10 mouse cellular contexts compared by ENCODE assay signal in the genomic region with DNA sequence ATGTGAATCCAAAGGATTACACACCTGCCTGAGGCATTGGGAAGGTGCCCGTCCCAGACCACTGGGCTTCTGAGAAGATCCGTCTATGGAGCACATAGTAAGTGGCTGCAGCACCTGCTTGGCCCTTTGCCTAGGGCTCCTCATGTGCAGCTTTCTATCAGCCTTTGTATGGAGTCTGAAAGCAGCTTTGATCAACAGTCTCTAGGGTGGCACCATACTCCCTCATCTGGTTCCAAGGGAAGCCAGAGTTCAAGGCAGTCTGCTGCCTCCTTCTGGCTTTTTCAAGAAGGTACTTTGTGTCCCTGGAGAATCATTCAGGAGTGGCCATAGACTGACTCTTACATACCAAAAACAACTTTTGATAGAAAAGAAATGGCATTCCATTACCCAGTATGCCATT.
A peak's percentile ranks its signal among the peaks of the same experiment; 100 is the strongest.
DNase-seq lines count a peak whose midpoint lies in the region; ATAC-seq and TF ChIP-seq lines count a peak whose summit lies in the region.
"Had no signal": no experiment of that assay in that cellular context is flagged by ENCODE, and none has a peak within 500 bp of the region (broad histone marks: within the 10 kb centered on the region; RNA-seq: fewer than 3 reads in every experiment).

No protein-coding gene starts in this region.

- intact Hi-C loops in heart, postnatal 25 days (cut with DNase I), result no loop called here

- no peak overlapping the region for H3K9ac ChIP-seq in heart, postnatal 0 days (replicated peaks; ENCODE audit: low read depth, low read length)
- no peak overlapping the region for H3K9ac ChIP-seq in lung, postnatal 0 days (replicated peaks; ENCODE audit: low read depth)
- H3K9ac ChIP-seq: midbrain, embryonic 13.5 days had no signal

- H3K36me3 ChIP-seq in heart, postnatal 0 days (replicated peaks; ENCODE audit: control insufficient read depth, insufficient read depth, low read length), result no peaks in the 10 kb centered on the region
- H3K36me3 ChIP-seq in lung, postnatal 0 days (ENCODE audit: insufficient read depth, low read length), result no peaks in the 10 kb centered on the region
- H3K36me3 ChIP-seq in small intestine, adult 2 months (ENCODE audit: control insufficient read depth, insufficient read depth, low read length), result no peaks in the 10 kb centered on the region
- H3K36me3 ChIP-seq: midbrain, embryonic 13.5 days had no signal

- TF ChIP-seq EP300 in heart, postnatal 0 days (IDR thresholded peaks at IDR 0.05; ENCODE audit: low read depth), result no peak
- TF ChIP-seq EP300 in lung, postnatal 0 days (IDR thresholded peaks at IDR 0.05), result no peak

- peaks cover 18% of the 10 kb centered on the region for H3K4me1 ChIP-seq in heart, postnatal 0 days (ENCODE audit: control insufficient read depth, insufficient read depth)
- no peaks in the 10 kb centered on the region for H3K4me1 ChIP-seq in lung, postnatal 0 days (ENCODE audit: insufficient read depth, low read depth, low read length)
- H3K4me1 ChIP-seq in small intestine, adult 2 months (ENCODE audit: control insufficient read depth, insufficient read depth, insufficient read length, low read length), result no peaks in the 10 kb centered on the region

- H3K27ac ChIP-seq in heart, postnatal 0 days (ENCODE audit: low read depth), result no peak overlapping the region
- H3K27ac ChIP-seq in lung, postnatal 0 days (ENCODE audit: low read length), result no peak overlapping the region
- no peak overlapping the region for H3K27ac ChIP-seq in small intestine, adult 2 months (ENCODE audit: insufficient read depth, low read depth, low read length)
- H3K27ac ChIP-seq: midbrain, embryonic 13.5 days had no signal

- peak; percentile 37 for TF ChIP-seq CTCF in heart, postnatal 0 days (IDR thresholded peaks at IDR 0.05; ENCODE audit: low read depth)
- peak; percentile 42 for TF ChIP-seq CTCF in lung, postnatal 0 days (IDR thresholded peaks at IDR 0.05)
- peak; percentile 30; the same call in 1 of the 2 replicates for TF ChIP-seq CTCF in small intestine, adult 2 months (IDR thresholded peaks at IDR 0.05; ENCODE audit: extremely low read depth, insufficient read length, insufficient replicate concordance, low read depth, low read length)

- H3K4me2 ChIP-seq in heart, postnatal 0 days (ENCODE audit: low read depth, low read length), result no peak overlapping the region
- no peak overlapping the region for H3K4me2 ChIP-seq in lung, postnatal 0 days (replicated peaks; ENCODE audit: low read depth, low read length)
- H3K4me2 ChIP-seq: midbrain, embryonic 13.5 days had no signal

- H3K9me3 ChIP-seq in heart, postnatal 0 days (replicated peaks; ENCODE audit: control insufficient read depth, low read length), result no peaks in the 10 kb centered on the region
- no peaks in the 10 kb centered on the region for H3K9me3 ChIP-seq in lung, postnatal 0 days (ENCODE audit: low read length)
- H3K9me3 ChIP-seq: midbrain, embryonic 13.5 days had no signal

- no peak overlapping the region for H3K4me3 ChIP-seq in heart, postnatal 0 days (ENCODE audit: low read depth, low read length)
- no peak overlapping the region for H3K4me3 ChIP-seq in lung, postnatal 0 days (ENCODE audit: low read depth, low read length)
- no peak overlapping the region for H3K4me3 ChIP-seq in small intestine, adult 2 months (ENCODE audit: low read depth, low read length)
- H3K4me3 ChIP-seq: midbrain, embryonic 13.5 days had no signal

- ATAC-seq in heart, postnatal 0 days (ENCODE audit: insufficient read depth, low read depth), result no peak
- ATAC-seq in lung, postnatal 0 days, result no peak
- ATAC-seq in common myeloid progenitor, adult 5-6 weeks (replicated peaks; ENCODE audit: low read depth, poor library complexity, severe bottlenecking), result 0 out of 2 replicates have a peak, but pooled peaks have one; percentile 31
- ATAC-seq: midbrain, embryonic 13.5 days had no signal

- no peaks in the 10 kb centered on the region for H3K27me3 ChIP-seq in heart, postnatal 0 days (ENCODE audit: control insufficient read depth, insufficient read depth, low read length)
- no peaks in the 10 kb centered on the region for H3K27me3 ChIP-seq in lung, postnatal 0 days (replicated peaks; ENCODE audit: insufficient read depth, low read length)
- H3K27me3 ChIP-seq in small intestine, adult 2 months (ENCODE audit: control insufficient read depth, insufficient read depth, low read length), result no peaks in the 10 kb centered on the region
- H3K27me3 ChIP-seq: midbrain, embryonic 13.5 days had no signal

- DNase-seq in heart, postnatal 0 days (ENCODE audit: low spot score), result no peak
- no peak for DNase-seq in heart, postnatal 25 days (ENCODE audit: low spot score)
- no peak for DNase-seq in lung, postnatal 0 days (ENCODE audit: low spot score)
- DNase-seq in lung, postnatal 36 days, result no peak
- no peak for DNase-seq in urinary bladder, postnatal 36 days (ENCODE audit: low spot score in 2 of 2)
- DNase-seq: heart, postnatal 36 days; lung, postnatal 10 days had no signal

- TF ChIP-seq POLR2A in small intestine, adult 2 months (IDR thresholded peaks at IDR 0.05; ENCODE audit: low read depth, low read length), result no peak

- 77% methylated on average over 2 of the region's 2 CpGs for WGBS in heart, postnatal 0 days
- 63% methylated on average over 2 of the region's 2 CpGs for WGBS in lung, postnatal 0 days
- WGBS in small intestine, adult 2 months, result 32% methylated on average over 2 of the region's 2 CpGs
